Mouse (Mus musculus) midbrain, embryonic 12.5 days (tissue): ENCODE results near the gene Tsnaxip1. TPM values are rescaled to one million over a fixed set of nuclear protein-coding genes. Genes with fewer than 3 reads are reported as not detected.

Experiments used
- ATAC-seq: fragments of 200-750 bp; cut with Nextera tagmentation; 2 replicates; pipeline ENCODE4 v1.8.0; 2017; ENCODE audit warnings: low read depth, moderate TSS enrichment, moderate library complexity; ENCODE audit not compliant: low FRiP score
- H3K27ac ChIP-seq: fragments of 300-500 bp; sonication (generic); replicated peaks from 2 replicates; pipeline ENCODE4 v1.5.1; 2016; ENCODE audit warnings: mild to moderate bottlenecking
- H3K27me3 ChIP-seq: fragments of 300-500 bp; sonication (generic); 2 replicates; pipeline ENCODE4 v1.6.1; 2016; ENCODE audit warnings: mild to moderate bottlenecking
- H3K36me3 ChIP-seq: fragments of 300-500 bp; sonication (generic); 2 replicates; pipeline ENCODE4 v1.6.1; 2016
- H3K4me1 ChIP-seq: fragments of 300-500 bp; sonication (generic); 2 replicates; pipeline ENCODE4 v1.6.1; 2016
- H3K4me2 ChIP-seq: fragments of 300-500 bp; sonication (generic); replicated peaks from 2 replicates; pipeline ENCODE4 v1.6.1; 2016; ENCODE audit warnings: mild to moderate bottlenecking, moderate library complexity
- H3K4me3 ChIP-seq: fragments of 300-500 bp; sonication (generic); 2 replicates; pipeline ENCODE4 v1.5.1; 2016; ENCODE audit warnings: mild to moderate bottlenecking
- H3K9ac ChIP-seq: fragments of 300-500 bp; sonication (generic); replicated peaks from 2 replicates; pipeline ENCODE4 v1.6.1; 2016; ENCODE audit warnings: mild to moderate bottlenecking, moderate library complexity
- H3K9me3 ChIP-seq: fragments of 300-500 bp; sonication (generic); 2 replicates; pipeline ENCODE4 v1.6.1; 2016; ENCODE audit warnings: mild to moderate bottlenecking
- WGBS: fragments of 180-500 bp; shearing (Covaris S2); methylation state at CpG from one replicate; pipeline ENCODE4 v1.1.7; 2016; 5-methylcytosine and 5-hydroxymethylcytosine counted together
- polyA plus RNA-seq: library from polyadenylated mRNA; unstranded; fragments of >200 nt; fragmentation: Nextera tagmentation; extraction: Ambion mirVana; gene quantifications from 2 replicates; pipeline ENCODE4 v1.2.1, GENCODE M21; 2016

The Tsnaxip1 gene
- polyA plus RNA-seq, 1 experiment from 2014 or later = 0.22 TPM

- H3K4me3 ChIP-seq = peak overlapping the region; percentile 79
- no peaks in the 10 kb centered on the region for H3K27me3 ChIP-seq
- WGBS = 22% methylated on average over 8 of the region's 8 CpGs
- peaks cover 18% of the 10 kb centered on the region for H3K36me3 ChIP-seq
- peak overlapping the region; percentile 86; the same call in 1 of the 2 replicates for H3K9ac ChIP-seq
- peak; percentile 20; the same call in 1 of the 2 replicates for ATAC-seq
- H3K9me3 ChIP-seq = no peaks in the 10 kb centered on the region
- peak overlapping the region; percentile 97 for H3K4me2 ChIP-seq
- peak overlapping the region; percentile 83; the same call in 1 of the 2 replicates for H3K27ac ChIP-seq
- H3K4me1 ChIP-seq = peaks cover 44% of the 10 kb centered on the region
Observed at GRCm38 (mm10) chr8:105854303-105854702, 26.8 kb downstream of the Tsnaxip1 start.

GRCm38 (mm10) chr8:105854715-105855216, 27.2 kb downstream of the Tsnaxip1 start, which contains the start of gene Thap11:
Gene Thap11, plus strand, starts transcription at chr8:105855132.
- Histone ChIP-seq H3K27me3 (no peaks in the 10 kb centered on the region), H3K27ac (peak within 1 kb of the TSS; percentile 83), H3K4me2 (peak within 1 kb of the TSS; percentile 97), H3K9ac (peak within 1 kb of the TSS; percentile 86), H3K4me1 (peaks cover 49% of the 10 kb centered on the region), H3K36me3 (peaks cover 13% of the 10 kb centered on the region; the same call in 1 of the 2 replicates), H3K9me3 (no peaks in the 10 kb centered on the region), H3K4me3 (peak within 1 kb of the TSS; percentile 79)
- under 1% methylated on average over 41 of the region's 43 CpGs for WGBS
- peak; percentile 88 for ATAC-seq

DNA sequence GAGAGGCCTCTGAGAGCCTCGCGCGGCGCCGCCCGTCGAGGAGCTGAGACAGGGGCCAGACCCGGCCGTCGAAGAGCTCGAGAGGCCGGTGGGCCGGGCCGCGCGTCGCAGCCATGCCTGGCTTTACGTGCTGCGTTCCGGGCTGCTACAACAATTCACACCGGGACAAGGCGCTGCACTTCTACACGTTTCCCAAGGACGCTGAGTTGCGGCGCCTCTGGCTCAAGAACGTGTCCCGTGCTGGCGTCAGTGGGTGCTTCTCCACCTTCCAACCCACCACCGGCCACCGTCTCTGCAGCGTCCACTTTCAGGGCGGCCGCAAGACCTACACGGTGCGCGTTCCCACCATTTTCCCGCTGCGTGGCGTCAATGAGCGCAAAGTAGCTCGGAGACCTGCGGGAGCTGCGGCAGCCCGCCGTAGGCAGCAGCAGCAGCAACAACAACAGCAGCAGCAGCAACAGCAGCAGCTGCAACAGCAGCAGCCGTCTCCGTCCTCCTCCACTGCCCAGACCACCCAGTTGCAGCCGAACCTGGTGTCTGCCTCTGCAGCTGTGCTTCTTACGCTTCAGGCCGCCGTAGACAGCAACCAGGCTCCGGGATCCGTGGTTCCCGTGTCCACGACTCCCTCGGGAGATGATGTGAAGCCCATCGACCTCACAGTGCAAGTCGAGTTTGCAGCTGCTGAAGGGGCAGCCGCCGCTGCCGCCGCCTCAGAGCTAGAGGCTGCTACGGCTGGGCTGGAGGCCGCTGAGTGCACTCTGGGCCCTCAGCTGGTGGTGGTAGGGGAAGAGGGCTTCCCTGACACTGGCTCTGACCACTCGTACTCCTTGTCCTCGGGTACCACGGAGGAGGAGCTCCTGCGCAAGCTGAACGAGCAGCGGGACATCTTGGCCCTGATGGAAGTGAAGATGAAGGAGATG, 28.0 kb downstream of the Tsnaxip1 start:
- H3K27me3 ChIP-seq = no peaks in the 10 kb centered on the region
- H3K9me3 ChIP-seq = no peaks in the 10 kb centered on the region
- peak overlapping the region; percentile 79 for H3K4me3 ChIP-seq
- H3K9ac ChIP-seq = peak overlapping the region; percentile 86
- peak; percentile 20 for ATAC-seq
- H3K27ac ChIP-seq = peak overlapping the region; percentile 83
- under 1% methylated on average over 71 of the region's 71 CpGs for WGBS
- peaks cover 50% of the 10 kb centered on the region for H3K4me1 ChIP-seq
- H3K36me3 ChIP-seq = peaks cover 13% of the 10 kb centered on the region; the same call in 1 of the 2 replicates
- H3K4me2 ChIP-seq = peak overlapping the region; percentile 97

DNA sequence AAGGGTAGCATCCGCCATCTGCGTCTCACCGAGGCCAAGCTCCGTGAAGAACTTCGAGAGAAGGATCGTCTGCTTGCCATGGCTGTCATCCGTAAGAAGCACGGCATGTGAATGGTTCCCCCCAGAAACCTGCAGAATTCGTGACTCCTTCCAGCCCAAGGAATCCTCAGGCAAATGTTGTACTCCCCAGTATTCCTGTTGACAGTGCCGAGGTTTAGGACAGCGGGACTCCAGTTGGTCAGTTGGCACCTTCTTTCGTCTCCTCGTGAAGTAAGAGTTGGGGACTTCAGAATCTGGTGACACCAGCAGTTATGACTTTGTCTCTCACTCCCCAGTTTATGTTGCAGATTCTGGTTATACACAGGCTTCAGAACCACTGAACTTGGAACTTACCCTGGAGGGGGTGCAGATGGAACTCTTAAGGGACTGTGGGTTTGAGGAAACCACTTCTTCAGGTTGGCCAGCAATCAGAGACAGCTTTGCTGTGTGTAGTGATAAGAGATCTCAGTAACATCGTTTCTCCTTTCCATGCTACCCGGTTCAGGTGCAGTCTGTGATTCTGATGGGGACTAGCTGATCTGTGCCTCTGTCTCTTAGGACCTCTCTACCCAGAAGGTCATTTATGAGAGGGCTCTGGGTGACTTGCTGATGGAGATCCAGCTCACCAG, 28.8 kb downstream of the Tsnaxip1 start:
- Histone ChIP-seq H3K27ac (peak overlapping the region; percentile 83), H3K4me3 (peak overlapping the region; percentile 79), H3K4me2 (peak overlapping the region; percentile 97), H3K27me3 (no peaks in the 10 kb centered on the region), H3K36me3 (peaks cover 13% of the 10 kb centered on the region; the same call in 1 of the 2 replicates), H3K4me1 (peaks cover 48% of the 10 kb centered on the region), H3K9me3 (no peaks in the 10 kb centered on the region), H3K9ac (peak overlapping the region; percentile 86)
- ATAC-seq = no peak
- 24% methylated on average over 15 of the region's 15 CpGs for WGBS

GRCm38 (mm10) chr8:105858495-105858894, 31.0 kb downstream of the Tsnaxip1 start:
- ATAC-seq = no peak
- Histone ChIP-seq H3K4me2 (no peak overlapping the region), H3K9me3 (no peaks in the 10 kb centered on the region), H3K9ac (no peak overlapping the region), H3K27ac (no peak overlapping the region), H3K4me3 (no peak overlapping the region), H3K27me3 (no peaks in the 10 kb centered on the region), H3K36me3 (peaks cover 13% of the 10 kb centered on the region), H3K4me1 (peaks cover 65% of the 10 kb centered on the region)
- 82% methylated on average over 5 of the region's 5 CpGs for WGBS

DNA sequence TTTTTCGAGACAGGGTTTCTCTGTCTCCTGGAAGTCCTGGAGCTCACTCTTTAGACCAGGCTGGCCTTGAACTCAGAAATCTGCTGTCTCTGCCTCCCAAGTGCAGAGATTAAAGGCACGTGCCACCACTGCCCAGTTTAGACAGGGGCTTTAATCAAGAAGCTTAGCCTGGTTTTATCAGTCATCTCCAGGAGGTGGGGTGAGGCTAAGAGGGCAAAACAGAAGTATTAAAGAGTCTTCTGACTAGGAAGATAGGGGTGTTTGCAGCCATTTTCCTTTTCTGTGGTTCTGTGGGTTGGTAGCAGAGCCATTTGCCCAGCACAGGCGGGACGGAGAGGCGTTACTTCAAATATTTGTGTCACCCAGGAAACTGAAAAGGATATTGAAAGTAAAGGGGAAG, 31.8 kb downstream of the Tsnaxip1 start:
- peaks cover 13% of the 10 kb centered on the region for H3K36me3 ChIP-seq
- no peak overlapping the region for H3K4me3 ChIP-seq
- ATAC-seq = no peak
- H3K4me1 ChIP-seq = peaks cover 69% of the 10 kb centered on the region
- H3K9me3 ChIP-seq = no peaks in the 10 kb centered on the region
- WGBS = 81% methylated on average over 5 of the region's 5 CpGs
- no peak overlapping the region for H3K9ac ChIP-seq
- H3K27ac ChIP-seq = peak overlapping the region; percentile 88
- H3K27me3 ChIP-seq = no peaks in the 10 kb centered on the region
- peak overlapping the region; percentile 85; the same call in 1 of the 2 replicates for H3K4me2 ChIP-seq

GRCm38 (mm10) chr8:105860143-105860981, 32.8 kb downstream of the Tsnaxip1 start, which contains the start of gene Nutf2:
Gene Nutf2, plus strand, starts transcription at chr8:105860580.
- peak within 1 kb of the TSS; percentile 88 for H3K27ac ChIP-seq
- under 1% methylated on average over 54 of the region's 59 CpGs for WGBS
- peaks cover 13% of the 10 kb centered on the region for H3K36me3 ChIP-seq
- ATAC-seq = peak; percentile 97
- no peaks in the 10 kb centered on the region for H3K27me3 ChIP-seq
- peak within 1 kb of the TSS; percentile 82 for H3K4me3 ChIP-seq
- peak within 1 kb of the TSS; percentile 85 for H3K4me2 ChIP-seq
- peaks cover 69% of the 10 kb centered on the region for H3K4me1 ChIP-seq
- H3K9ac ChIP-seq = peak within 1 kb of the TSS; percentile 90
- no peaks in the 10 kb centered on the region for H3K9me3 ChIP-seq

DNA sequence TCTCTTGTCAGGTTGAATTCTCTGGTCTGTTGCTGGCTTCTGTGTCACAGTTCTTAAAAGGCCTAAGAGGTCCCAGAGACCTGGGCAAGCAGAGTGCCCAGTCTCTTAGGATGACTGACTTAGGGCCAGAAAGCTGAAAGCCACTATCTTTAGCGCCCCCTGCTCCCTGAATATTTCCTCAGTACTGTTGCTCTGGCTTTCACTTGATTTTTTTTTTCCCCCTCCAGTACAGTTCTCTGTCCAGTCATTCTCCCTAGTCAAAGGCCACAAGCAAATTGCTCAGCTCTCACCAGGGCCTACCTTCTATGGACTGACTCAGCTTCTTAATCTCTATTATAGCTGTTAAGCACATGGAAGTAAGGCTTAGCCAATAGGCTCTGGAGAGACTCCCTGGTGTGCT, 34.4 kb downstream of the Tsnaxip1 start:
- no peak overlapping the region for H3K27ac ChIP-seq
- H3K9ac ChIP-seq = peak overlapping the region; percentile 90
- no peaks in the 10 kb centered on the region for H3K9me3 ChIP-seq
- H3K4me1 ChIP-seq = peaks cover 54% of the 10 kb centered on the region
- no peaks in the 10 kb centered on the region for H3K27me3 ChIP-seq
- H3K36me3 ChIP-seq = peaks cover 26% of the 10 kb centered on the region
- ATAC-seq = no peak
- peak overlapping the region; percentile 85 for H3K4me2 ChIP-seq
- WGBS = 4% methylated on average over 1 of the region's 1 CpGs
- peak overlapping the region; percentile 82 for H3K4me3 ChIP-seq

DNA sequence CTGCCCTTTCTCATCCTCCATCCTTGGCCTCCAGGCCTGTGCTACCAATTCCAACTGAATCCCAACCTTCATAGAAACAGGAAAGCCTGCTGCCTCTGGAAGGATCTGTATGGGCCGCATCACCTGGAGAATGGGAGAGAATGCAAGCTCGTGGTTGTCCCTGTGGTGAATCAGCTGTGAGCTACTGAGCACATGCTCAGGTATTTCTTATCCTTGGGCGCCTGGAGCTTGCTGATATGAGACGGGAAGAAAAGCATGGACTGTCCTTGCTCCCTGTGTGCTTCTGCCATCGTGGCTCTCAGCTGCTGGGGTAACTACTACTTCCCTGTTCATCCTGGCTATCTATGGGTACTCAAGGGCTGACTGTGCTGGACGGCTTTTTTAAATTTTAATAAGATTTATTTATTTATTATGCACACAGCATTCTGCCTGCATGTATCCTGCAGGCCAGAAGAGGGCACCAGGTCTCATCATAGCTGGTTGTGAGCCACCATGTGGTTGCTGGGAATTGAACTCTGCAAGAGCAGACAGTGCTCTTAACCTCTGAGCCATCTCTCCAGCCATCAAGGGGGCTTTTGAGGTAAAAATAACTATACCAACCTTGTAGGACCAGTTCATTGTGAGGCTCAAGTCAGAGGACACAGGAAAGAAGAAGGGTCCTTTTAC, 39.0 kb downstream of the Tsnaxip1 start:
- Histone ChIP-seq H3K9me3 (no peaks in the 10 kb centered on the region), H3K27ac (no peak overlapping the region), H3K27me3 (no peaks in the 10 kb centered on the region), H3K4me1 (peaks cover 19% of the 10 kb centered on the region), H3K9ac (no peak overlapping the region), H3K4me2 (no peak overlapping the region), H3K36me3 (peaks cover 54% of the 10 kb centered on the region), H3K4me3 (no peak overlapping the region)
- WGBS = 88% methylated on average over 6 of the region's 6 CpGs
- ATAC-seq = no peak

GRCm38 (mm10) chr8:105874301-105874700, 46.8 kb downstream of the Tsnaxip1 start:
- H3K27ac ChIP-seq = no peak overlapping the region
- ATAC-seq = no peak
- no peak overlapping the region for H3K4me3 ChIP-seq
- no peaks in the 10 kb centered on the region for H3K27me3 ChIP-seq
- H3K4me2 ChIP-seq = no peak overlapping the region
- 88% methylated on average over 6 of the region's 6 CpGs for WGBS
- H3K9ac ChIP-seq = no peak overlapping the region
- H3K4me1 ChIP-seq = no peaks in the 10 kb centered on the region
- peaks cover 77% of the 10 kb centered on the region for H3K36me3 ChIP-seq
- no peaks in the 10 kb centered on the region for H3K9me3 ChIP-seq
